Mouse (Mus musculus) embryo, embryonic 9.5 days (tissue): ENCODE results near the gene Krt28.

Experiments used
- DNase-seq: peaks from one replicate; pipeline ENCODE4 v3.0.0-alpha.2; 2017; ENCODE audit errors: extremely low spot score

Gene Krt28

GRCm38 (mm10) chr11:99374803-99375202 is at the start of gene Krt28:
Gene Krt28, minus strand, starts transcription at chr11:99374903.
- no peak for DNase-seq

DNA sequence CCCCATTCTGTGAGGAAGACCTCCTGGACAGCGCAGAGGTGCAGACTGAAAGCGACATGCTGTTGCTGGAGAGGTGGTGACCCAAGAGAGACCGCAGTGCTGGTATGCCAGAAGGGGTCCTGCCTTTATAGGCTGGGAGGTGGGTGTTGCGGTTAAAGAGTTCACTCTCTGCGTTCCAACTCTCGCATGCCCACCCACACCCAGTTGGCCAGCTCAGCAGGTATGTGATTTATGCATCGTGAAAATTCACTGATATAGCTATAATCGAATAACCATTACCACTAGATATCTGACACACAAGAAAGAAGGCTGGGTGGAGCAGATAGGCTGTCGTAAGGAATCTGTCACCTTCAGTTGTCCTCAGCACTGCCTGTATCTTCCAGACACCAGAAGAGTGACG is 47.5 kb upstream of the Krt28 start, which contains the start of gene Krt12:
Krt12 (minus strand) TSS at position 101 of the 400 bp plus-strand sequence.
- no peak for DNase-seq

GRCm38 (mm10) chr11:99420586-99420985 is 45.9 kb upstream of the Krt28 start:
- no peak for DNase-seq

DNA sequence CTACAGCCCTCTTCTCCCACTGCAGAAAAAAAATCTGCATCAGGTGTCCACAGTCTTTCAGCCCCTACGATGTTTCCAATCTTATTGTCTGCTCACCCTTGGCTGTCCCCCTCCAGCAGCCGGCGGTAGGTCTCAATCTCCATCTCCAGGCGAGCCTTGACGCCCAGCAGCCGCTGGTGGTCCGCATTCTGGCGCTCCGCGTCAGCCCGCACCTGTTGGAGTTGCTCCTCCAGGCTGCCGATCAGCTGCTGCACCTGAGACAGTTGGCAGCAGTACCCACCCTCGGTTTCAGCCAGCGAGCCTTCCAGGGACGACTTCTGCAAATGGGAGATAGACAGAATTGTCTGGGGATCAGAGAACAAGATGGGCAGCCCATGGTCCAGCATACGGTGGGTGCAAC is 43.1 kb upstream of the Krt28 start:
- no peak for DNase-seq

DNA sequence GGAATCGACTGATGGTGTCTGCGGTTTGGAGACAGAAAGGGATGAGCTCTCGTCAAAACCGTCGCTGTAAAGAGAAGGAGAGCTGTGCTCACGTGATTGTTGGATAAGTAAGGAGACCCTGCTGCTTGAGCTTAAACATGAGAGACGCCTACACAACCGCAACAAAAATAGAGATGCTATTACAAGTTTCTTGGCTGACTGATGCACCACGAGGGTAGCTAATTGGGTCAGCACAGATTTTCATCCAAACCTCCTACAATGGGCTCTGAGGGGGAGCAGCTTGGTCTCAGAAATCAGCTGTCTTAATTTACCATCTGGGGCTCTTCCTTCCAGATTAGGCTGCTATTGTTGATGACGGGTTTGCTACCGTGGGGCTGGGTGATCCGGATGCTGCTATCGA is 42.2 kb upstream of the Krt28 start:
- no peak for DNase-seq

- DNase-seq: no peak
Observed at GRCm38 (mm10) chr11:99414463-99415147, 39.9 kb upstream of the Krt28 start.

DNA sequence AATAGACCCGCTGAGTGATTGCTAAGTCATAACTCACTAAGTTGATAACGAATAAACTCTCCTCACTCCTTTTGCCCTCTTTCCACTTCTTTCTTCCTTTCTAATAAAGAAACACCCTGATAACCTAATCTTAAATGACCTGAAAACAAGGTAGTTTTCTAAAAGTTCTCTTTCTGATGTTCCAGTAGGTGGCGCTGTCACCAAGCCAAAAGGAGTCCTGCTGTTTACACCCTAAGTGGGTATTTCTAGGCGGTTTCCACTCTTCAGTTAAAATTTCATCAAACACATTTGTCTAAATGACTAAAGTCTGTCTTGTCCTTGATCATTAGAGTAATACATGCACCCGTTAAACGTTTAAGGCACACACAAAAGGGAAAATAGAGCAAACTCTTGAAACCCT is 38.5 kb upstream of the Krt28 start:
- DNase-seq: peak; percentile 25

GRCm38 (mm10) chr11:99406186-99406585 is 31.5 kb upstream of the Krt28 start:
- no peak for DNase-seq

GRCm38 (mm10) chr11:99399956-99400549 is 25.4 kb upstream of the Krt28 start:
- no peak for DNase-seq

- no peak for DNase-seq
Observed at GRCm38 (mm10) chr11:99398832-99399231, 24.1 kb upstream of the Krt28 start.

GRCm38 (mm10) chr11:99398084-99398483 is 23.4 kb upstream of the Krt28 start:
- no peak for DNase-seq

DNA sequence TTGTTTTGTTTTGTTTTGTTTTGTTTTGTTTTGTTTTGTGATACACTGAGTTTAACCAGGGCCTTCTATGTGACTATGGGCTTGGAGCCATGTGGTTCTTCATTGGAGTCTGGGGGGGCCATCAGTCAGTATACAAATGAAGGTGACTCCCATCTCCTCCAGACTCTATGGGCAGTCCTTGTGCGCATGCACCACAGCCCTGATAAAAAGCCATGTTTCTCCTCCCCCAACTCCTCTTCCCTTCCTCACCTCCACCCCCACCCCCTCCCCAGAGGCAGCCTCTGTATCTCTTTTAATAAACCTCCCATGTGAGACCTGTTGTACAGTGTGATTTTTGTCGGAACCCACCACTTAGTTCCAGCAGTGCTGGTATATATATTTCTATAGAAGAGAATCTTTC is 22.0 kb upstream of the Krt28 start:
- no peak for DNase-seq

- no peak for DNase-seq
Observed at GRCm38 (mm10) chr11:99396034-99396433, 21.3 kb upstream of the Krt28 start.

DNA sequence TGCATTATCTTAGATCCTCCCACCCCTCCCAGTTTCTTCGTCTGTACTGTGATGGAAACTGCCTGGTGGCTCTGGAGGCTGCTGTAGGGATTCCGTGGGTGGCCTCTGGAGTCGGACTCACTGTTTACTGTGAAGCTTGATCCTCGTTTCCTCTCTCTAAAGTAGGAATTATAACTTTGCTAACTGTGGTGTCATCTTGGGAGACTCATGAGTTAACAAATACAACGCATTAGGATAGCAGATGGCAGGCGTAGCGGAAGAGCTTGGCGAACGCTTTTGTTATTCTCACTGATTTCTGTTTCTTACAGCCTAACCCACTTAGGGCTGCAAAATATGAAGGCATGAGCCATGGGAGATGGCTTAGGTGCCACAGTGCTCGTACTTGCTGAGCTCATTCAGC is 17.8 kb upstream of the Krt28 start:
- no peak for DNase-seq

DNA sequence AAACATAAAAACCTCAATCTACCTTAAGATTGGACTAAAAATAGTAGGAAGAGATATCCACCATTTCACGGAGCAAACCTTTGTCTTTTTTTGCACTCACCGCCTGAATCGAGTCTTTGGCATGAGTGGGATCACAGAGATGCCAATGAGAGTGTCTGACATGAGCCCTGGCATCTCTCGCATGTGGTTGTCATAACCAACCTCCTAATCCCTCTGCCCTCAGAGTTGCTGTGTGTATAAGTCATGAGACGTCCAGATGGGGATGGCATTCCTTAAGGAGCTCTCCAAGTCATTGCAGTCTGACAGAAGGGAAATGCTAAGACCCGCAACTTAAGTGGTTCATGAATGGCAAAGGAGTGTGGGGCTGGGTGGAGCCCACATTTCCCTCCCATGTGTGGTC is 16.7 kb upstream of the Krt28 start:
- no peak for DNase-seq

- DNase-seq: no peak
Observed at GRCm38 (mm10) chr11:99390866-99391265, 16.2 kb upstream of the Krt28 start.

- no peak for DNase-seq
Observed at GRCm38 (mm10) chr11:99389264-99389663, 14.6 kb upstream of the Krt28 start, which contains the start of gene Krt10. Gene Krt10, minus strand, starts transcription at chr11:99389364.

DNA sequence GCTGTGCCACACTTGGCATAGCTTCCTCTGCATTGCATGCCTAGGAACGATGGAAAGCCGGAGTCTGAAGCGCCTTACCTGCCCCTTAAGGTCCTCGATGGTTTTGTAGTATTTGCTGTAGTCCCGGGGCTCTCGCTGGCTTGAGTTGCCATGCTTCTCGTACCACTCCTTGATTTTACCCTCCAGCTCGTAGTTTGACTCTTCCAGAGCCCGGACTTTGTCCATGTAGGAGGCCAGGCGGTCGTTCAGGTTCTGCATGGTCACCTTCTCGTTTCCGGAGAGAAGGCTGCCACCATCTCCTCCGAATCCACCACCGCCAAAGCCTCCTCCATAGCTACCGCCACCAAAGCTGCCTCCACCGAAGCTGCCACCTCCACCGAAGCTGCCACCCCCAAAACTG is 14.0 kb upstream of the Krt28 start:
- DNase-seq: no peak

DNA sequence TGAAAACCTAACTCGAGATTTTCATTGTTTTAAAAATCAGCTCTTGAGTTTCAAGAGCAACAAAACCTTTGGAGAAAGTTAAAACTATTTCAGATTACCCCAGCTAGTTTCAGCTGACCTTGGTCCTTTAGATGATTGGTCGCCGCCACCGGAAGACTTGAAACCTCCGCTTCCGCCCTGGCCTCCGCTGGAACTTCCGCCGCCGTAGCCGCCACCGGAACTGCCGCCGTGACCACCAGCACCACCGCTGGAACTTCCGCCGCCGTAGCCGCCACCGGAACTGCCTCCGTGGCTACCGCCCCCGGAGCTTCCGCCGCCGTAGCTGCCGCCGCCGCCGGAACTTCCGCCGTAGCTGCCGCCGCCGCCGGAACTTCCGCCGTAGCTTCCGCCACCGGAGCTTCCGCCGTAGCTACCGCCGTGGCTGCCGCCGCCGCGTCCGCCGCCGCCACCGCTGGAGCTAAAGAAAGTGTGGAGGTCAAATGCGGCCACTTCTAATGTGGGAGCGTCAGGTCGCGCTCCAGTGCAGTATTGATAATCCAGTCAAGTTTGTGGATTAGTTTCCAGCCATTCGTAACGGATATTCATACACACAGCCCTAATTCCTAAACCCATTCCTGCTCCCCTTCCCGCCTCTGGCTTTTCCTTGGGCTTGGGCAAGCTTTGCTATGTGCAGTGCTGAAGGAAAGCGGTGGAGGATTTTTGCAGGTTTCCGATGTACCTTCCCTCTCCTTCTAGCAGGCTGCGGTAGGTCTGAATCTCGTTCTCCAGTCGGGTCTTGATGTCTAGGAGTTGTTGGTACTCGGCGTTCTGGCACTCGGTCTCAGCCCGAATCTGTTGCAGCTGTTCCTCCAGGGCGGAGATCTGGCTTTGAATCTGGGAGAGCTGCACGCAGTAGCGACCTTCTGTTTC is 11.4 kb upstream of the Krt28 start:
- DNase-seq: peak; percentile 88

- peak; percentile 66 for DNase-seq
Observed at GRCm38 (mm10) chr11:99379568-99379967, 4.9 kb upstream of the Krt28 start.

GRCm38 (mm10) chr11:99369853-99370451 is 4.8 kb downstream of the Krt28 start:
- no peak for DNase-seq

- peak; percentile 17 for DNase-seq
Observed at GRCm38 (mm10) chr11:99369229-99369628, 5.5 kb downstream of the Krt28 start.
